Mouse (Mus musculus) right cerebral cortex, adult 2 months (tissue): Measurements from ENCODE around the gene Sox5.

ENCODE experiments used
- DNase-seq, 2 experiments: peaks; one replicate each; pipeline ENCODE4 v3.0.0; 2021 to 2022; ENCODE audit warnings: low spot score in 2 of 2

The Sox5 gene

DNA sequence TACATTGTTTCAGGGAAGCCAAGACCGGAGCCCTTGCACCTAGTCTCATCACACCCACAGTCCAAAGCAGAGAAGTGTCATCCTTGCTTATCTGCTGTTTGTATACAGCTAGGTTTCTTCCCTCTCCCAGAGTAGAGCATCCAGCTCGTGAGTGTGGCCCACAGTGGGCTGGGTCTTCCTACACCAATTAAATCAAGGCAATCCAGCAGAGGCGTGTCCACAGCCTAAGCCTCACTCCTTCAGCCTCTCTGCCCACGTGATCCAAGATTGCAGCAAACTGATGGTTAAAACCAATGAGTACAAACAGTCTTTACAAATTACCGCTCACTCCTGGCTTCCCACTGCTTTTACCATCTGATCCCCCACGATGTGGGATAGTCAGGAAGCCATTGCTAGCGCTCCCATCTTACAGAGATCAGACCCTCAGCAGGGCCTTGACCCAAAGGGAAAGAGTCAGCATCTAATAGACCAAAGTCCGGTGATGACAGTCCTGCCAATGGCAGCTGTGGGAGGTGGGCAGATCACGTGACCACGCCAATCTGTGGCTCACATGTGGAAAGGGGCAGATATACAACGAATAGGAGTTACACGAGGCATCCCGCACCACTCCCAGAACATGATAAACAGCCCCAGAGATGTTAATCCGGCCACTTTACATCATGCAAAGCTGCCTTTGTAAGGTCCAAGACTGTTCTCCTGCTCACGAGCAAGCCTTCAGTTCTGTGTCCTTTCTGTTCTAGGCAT is 9.4 kb downstream of the Sox5 start:
- DNase-seq = no peak

DNA sequence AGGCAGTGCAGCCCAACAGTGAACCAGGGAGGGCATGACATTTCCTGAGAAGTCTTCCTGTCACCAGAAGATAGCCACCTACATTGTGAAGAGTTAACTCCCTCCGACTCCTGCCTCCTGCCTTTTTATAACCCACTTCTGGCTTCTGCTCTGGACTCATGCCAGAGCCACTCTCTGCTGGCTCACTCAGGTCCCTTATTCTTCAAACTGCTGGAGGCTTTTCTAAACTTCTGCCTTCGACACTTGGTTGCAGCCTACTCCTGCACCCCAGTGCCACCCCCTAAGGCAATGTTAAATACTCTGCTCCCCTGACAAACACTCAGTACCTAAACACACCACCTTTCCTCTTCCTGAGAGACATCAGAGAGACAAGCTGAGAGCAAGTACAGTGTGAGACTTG is 12.7 kb downstream of the Sox5 start:
- DNase-seq = no peak

DNA sequence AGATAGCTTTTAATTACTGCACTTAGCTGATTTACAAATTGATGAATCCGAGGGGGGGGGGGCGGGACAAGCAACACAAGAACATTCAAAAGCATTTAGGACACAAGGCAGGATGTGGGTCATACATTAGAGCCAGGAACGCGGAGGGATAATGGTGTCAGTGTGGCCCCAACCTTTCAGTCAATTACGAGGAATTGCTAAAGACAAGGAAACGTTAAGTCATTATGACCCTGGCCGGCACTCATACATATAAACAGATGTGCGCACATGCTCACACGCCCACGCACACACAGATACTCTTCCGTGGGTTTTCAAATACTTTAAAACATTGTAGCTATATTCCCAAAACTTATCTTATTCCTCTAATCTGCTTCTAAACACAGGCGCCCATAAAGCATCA is 19.9 kb downstream of the Sox5 start:
- DNase-seq = no peak

DNA sequence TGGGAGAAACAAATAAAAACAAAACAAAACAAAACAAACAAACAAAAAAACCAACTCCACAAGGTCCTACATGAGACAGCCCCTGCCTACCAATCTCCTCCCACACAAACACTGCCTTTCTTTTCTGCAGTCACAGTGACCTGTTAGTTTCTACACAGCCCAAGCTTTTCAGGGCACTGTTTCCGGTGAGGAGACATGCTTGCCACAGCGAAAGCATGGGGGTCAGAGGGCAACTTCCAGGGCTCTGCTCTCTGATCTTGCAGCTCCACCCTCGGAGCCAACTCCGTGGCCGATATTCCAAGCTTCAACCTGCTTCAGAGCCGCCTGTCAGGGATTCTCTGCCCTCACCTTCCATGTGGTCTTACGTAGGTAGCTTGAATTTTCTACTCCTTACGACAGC is 22.6 kb downstream of the Sox5 start:
- DNase-seq = no peak

DNA sequence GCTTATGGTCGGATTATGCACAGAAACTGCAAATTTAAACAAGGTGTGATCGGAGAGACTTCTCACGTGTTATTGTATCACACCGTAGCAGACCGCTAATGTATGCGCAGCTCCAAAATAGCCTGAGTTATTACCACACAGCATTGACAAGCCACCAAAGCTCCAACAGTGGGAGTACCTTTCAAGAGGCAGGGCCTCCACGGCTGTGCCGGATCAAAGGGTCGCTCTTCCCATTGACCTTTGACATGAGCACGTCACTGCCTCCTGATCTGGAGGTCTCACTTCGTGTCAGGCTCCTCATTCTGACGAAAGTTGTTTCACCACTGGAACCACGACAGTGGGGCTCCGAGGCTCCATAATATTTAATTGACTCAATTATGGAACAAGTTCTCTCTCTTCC is 24.4 kb downstream of the Sox5 start:
- no peak for DNase-seq

DNA sequence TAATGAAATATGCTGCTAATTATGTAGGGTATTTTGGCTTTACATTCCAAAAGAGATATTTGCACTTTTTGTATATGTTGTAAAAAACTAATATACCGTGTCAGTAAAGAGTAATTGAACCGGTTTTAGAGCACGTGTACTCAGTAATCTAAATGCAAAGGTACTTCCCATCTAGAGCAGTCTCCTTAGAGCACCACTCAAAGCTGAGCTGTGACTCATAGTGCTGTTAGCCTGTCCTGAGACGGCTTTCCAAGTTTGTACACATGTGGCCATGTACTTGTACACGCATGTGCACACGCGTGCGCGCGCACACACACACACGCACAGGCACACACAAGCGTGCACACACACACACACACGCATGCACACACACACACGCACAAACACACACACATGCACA is 25.3 kb downstream of the Sox5 start:
- DNase-seq = no peak

DNA sequence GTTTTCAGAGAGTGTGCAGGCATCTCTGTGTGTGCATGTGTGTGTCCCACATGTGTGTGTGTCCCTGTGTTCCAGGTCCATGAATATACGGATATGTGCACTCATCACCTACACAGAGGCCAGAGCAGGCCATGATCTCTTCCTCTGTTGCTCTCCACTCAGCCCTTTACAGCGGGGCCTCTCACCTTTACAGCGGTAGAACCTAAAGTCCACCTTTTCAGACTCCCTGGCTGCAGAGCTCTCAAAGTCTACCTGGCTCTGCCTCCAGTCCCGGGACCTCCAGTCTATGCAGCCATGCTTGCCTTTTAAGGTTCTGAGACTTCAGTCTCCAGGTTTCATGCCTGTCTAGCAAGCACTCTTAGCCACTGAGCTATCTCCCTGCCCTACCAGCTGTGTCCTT is 26.5 kb downstream of the Sox5 start:
- no peak for DNase-seq

DNA sequence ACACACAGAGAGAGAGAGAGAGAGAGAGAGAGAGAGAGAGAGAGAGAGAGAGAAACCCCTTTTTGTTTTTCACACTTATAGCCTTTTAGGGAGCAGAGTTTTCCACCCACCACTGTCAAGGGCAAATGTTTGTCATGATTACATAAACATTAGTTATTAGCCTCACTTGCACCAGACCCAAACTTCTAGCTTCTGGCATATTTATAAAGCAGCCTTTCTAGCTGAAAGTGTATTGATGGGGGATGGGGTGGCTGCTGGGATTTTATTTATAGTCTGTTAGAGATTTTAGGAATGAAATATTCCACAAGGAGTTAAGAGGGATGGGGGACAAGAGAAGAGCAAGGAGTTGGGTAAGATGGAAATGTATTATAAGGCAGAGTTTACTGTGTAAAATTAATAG is 27.4 kb downstream of the Sox5 start:
- DNase-seq = no peak

DNA sequence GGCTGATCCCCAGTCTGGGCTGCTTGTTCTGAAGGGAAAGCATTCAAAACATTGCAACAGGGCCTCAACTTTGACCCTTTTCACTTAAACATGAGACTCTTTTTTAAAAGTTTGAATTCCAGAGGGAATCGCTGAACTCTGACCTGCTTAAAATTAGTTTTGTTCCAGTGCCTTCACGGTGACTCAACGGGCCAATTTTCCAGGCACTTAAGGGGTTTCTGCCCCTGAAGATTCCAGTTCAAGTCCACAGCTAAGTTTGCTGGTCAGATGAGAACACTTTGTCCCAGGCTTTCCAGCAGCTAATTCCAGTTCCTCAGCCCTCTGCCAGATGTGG is 27.8 kb downstream of the Sox5 start:
- DNase-seq = no peak

DNA sequence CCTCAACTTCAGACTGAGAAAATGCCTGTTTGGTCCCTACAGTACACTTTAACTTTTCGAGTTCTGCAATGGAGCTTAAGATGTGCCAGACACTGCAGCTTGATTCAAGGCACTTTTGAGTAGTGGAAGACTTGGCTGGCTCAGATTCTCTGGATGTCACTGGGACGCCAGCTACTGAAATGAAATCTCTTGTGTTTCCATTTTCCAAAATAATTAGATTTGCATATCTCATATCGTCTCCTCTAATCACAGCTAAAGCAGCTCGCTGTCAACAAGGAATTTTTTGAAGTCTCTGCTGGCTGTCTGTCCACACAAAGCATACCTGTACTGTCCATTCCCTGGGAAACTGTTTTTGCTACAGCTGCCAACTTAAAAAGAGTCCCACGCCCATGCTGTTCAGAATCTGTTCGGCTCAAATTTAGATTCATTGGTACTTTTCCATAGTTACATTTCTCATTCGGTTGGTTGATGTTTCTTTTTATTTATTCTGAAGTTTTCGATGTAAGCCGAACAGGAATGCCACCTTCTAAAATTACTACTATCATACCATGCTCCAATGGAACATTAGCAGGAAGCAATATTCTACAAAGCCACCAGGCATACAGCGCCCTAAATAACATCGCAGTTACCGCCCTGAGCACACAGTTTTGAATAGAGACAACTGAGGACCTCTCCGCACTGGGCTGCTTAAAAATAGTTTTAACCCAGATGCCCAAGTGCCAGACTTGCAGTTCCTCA is 28.4 kb downstream of the Sox5 start:
- DNase-seq = peak; percentile 39 to 54

DNA sequence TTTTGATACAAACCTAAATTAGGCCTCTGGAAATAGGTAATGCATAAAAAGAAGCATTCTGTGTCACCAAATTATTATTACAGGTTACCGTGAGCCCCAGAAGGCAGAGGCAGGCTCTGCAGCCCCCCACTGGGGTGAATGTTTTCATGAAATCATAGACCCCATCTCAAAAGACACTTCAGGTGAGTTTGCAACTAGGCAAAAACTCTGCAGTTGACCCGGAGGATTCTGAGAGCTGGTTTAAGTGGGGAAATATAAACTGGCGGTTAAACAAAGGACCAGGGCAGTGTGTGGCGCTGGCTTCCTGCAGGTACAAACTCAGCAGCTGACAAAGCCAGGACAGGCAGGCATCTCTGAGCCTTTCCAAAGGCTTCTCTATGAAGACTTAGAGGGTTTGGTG is 30.2 kb downstream of the Sox5 start:
- no peak for DNase-seq

DNA sequence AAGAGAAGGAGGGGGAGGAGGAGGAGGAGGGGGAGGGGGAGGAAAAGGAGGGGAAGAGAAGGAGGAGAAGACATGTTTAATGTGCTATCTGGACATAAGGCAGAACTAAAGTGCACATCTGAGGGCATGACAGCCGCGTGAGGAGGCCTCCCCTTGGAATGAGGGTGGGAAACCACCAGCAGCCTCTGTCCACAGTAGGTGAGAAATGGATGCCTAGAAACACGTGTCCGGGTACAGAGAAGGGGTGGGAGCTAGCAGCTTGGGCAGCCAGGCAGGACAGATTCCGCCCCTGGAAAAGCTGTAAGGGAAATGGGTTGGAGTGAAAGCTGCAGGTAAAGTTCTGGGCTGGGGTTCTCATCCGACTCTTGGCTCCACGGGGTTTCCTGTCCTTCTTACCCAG is 31.6 kb downstream of the Sox5 start:
- DNase-seq = no peak

DNA sequence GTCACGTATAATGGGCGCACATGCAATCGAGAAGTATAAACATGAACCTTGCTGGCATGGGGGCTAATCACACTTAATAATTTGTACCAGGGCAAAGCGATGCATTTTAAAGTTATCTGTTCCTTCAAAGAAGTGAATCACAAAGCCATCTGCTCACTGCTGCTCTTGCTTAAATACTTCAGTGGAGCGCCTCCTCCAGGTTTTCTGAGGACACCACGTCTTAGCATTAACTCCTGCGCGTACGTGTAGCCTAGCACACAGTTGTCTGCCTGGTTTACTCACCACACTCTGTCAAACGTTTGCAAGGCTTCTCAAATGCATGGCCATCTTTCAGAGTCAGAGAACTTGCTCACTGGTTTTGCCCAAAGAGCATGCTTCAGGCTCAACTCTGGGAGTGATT is 35.3 kb downstream of the Sox5 start:
- DNase-seq = peak; percentile 18 to 30

DNA sequence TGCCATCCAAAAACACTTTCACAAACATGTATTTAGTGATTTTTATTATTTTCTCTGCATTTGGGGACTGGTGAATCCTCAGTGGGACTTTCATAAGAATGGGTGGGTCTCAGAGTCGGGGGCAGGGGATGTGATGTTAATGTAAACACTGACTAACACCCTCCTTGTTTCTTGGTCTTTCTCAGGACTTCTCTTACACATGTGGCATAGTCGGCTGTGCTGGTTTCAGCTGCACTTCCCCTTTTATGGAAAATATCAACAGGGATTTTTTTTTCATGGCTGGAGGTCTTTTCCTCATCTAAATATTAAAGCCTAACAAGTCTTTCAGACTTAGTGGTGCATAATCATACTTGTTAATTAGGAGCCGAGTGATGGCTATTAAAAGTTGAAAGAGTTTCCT is 39.2 kb downstream of the Sox5 start:
- DNase-seq = no peak

DNA sequence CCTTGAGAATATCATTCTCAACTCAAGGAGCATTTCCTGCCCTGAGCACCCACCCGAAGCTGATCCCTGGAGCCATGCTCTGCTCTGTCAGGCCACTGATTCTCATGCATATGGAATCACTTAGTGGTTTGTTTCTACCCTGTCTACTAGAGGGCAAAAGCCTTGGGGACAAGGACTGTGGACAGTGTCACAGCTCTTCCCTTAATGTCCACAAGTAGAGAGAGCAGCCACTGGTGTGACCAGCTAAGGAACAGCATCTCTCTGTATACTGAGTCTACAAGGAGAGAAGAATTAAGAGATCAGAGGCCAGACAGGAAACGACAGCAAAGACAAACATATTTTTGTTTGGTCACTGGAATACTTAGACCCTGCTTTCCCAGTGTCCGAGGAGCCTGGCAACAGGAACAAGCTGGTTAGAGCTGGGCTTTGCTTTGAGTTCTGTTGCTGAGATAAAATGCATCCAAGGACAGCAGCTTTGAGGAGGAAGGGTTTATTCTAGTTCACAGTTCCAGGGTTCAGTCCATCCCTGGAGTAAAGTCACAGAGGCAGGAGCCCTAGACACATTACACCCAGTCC is 40.6 kb downstream of the Sox5 start:
- no peak for DNase-seq

DNA sequence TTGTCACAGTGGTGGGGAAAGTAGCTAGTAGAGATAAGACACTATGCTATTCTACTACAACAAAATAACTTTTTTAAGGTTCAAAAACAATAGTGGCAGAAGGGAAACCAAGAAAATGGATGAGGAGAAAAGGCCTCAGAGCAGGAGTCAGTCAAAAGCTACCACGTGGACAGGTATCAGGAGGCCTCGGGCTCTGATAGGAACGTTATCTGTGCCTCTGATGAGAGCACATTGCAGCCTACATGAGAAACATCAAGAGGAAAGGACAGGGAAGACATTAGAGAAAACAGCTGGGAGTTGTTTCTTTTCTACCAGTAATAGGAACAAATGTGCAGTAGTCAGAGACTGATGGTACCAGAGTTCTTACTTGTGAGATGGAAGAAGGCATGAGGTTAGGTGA is 41.4 kb downstream of the Sox5 start:
- DNase-seq = no peak

DNA sequence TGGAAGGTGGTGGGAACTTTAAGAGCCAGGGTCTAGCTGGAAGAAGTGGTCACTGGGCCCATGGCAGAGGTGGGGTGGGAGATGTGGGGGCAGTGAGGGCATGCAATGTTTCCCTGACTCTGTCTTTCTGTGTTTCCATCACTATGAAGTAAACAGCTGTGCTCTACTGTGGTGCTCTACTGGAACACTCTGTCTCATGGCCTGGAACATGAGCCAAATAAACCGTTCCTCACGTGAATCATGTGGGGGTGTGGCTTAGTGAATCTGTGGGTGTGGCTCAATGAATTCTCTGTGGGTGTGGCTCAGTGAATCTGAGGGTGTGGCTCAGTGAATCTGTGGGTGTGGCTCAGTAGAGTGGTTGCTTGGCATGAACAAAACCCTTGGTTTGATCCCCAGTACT is 42.0 kb downstream of the Sox5 start:
- no peak for DNase-seq

DNA sequence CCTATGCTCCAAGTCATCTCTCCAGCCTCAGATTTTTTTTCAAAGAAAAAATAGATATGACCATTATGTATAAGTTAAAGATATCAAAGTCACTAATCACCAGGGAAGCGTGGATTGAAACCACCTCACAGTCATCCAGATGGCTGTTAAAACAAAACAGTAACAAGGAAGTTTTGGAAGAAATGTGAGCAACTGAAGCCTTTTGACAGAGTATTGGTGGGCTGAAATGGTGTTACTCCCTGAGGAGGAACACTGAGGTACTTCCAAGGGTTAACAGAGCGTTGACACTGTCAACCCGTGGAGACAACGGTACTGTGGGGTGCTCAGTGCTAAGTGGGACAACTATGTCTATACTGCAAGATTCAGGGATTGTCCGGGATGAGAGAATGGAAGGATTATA is 44.0 kb downstream of the Sox5 start:
- no peak for DNase-seq

DNA sequence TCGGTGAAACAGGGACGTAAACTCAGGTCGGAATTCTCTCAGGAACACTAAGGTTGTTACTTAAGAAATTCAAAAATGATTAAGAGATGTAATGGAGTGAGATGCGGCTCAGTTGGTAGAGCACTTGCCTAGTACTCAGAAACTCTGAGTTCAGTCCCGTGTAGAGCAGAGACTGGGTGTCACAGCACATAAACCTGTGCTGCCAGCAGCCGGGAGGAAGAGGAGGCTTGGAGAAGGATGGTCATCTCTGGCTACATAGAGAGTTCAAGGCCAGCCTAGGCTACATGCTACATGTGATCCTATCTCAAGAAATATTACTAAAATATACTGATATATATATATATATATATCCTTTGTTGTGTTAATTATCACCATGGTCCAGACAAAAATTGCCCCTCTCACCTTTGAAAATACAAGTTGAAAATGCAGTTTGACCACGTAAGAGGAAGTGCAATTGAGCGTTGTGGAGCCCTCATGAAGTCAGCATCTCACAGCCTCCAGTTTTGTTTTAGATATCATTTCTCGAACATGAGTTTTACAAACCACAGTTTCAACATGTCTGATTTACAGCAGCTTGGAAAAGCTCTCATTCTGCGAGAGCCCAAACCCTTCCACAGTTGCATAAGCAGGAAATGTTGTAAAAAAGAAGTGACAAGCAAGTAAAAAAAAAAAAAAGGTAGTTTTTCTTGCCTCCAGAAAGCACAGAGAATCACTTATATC is 50.4 kb downstream of the Sox5 start:
- DNase-seq = no peak

DNA sequence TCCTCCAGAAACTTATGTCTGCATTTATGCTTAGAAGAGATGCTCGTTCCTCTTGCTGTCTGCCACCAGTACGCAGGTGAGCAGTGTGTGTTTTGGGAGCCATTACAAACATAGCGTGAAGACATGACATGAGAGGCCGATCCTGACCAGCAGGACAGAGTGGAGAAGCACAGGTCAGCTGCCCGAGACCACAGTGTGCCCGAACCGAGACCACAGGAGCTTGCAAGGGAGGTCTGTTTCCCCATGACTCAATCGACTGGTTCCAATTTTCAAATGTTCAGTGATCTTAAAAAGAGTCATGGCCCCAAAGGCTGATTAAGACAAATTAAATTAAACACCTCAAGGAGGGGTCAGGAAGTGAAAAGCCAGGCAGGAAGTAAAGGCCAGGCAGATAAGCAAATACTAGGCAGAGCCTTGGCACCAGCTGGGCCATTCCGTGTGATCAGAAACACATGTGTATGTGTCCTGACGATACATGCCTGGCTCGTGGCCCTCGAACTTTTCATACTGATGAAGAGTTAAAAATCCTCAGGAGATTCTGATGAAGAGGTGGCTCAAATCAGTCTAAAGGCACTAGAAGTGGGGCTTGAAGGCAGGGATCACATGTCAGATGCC is 58.1 kb downstream of the Sox5 start:
- DNase-seq = no peak

DNA sequence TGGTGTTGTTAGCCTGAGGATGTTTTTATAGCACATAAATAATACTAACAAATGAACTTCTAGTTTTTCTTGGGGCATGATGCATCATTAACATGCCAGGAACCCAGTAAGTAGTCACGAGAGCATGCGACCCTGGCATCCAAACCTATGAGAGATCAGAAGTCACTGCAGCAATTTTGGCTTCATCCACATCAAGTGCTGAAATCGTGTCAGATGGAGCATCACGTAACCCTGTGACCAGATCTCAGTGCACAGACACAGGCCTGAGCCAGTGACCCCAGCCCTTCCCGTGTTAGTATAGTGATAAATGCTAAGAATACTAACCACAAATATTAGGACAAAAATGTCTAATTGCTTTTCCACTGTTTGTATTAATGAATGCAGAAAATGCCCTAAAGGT is 58.8 kb downstream of the Sox5 start:
- no peak for DNase-seq

DNA sequence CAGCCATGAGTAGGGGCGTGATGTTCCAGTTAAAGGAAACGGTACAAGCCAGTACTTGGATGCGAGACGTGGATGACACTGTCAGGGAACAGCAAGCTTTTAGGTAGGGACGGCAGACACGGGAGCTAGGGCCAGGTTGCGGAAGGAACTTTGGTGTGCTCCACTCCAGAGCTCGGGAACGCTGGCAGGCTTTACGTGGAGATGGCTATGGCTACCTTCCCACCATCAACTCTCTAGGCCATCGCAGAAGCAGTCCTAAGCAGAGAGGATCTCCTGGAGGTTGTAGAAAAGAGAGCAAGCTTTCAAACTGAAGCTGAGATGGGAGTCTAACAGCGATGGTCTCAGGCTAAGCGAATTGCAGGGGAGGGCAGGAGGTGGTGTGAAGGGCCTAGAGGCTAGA is 60.9 kb downstream of the Sox5 start:
- DNase-seq = no peak
